Mouse (Mus musculus) CD4-positive naive resting alpha-beta T cell, adult 57 days (primary cell): ENCODE data around the gene Fastk. TPM values are rescaled to one million over a fixed set of nuclear protein-coding genes. Genes with fewer than 3 reads are reported as not detected.

ENCODE experiments used
- total RNA-seq: library from RNA; stranded (reverse); gene quantifications from one replicate; pipeline ENCODE4 v1.2.4, GENCODE M21; 2023

Fastk gene
- 109 TPM for total RNA-seq

GRCm38 (mm10) chr5:24444746-24445427 is at the start of gene Fastk:
TSS of gene Fastk (minus strand) at chr5:24445287.

GRCm38 (mm10) chr5:24452030-24452690 is 7.1 kb upstream of the Fastk start, which contains the start of gene Agap3:
TSS of gene Agap3 (plus strand) at chr5:24452177.

GRCm38 (mm10) chr5:24447624-24448298 is 2.7 kb upstream of the Fastk start, which contains the start of gene Tmub1:
TSS of gene Tmub1 (minus strand) at chr5:24447854.

DNA sequence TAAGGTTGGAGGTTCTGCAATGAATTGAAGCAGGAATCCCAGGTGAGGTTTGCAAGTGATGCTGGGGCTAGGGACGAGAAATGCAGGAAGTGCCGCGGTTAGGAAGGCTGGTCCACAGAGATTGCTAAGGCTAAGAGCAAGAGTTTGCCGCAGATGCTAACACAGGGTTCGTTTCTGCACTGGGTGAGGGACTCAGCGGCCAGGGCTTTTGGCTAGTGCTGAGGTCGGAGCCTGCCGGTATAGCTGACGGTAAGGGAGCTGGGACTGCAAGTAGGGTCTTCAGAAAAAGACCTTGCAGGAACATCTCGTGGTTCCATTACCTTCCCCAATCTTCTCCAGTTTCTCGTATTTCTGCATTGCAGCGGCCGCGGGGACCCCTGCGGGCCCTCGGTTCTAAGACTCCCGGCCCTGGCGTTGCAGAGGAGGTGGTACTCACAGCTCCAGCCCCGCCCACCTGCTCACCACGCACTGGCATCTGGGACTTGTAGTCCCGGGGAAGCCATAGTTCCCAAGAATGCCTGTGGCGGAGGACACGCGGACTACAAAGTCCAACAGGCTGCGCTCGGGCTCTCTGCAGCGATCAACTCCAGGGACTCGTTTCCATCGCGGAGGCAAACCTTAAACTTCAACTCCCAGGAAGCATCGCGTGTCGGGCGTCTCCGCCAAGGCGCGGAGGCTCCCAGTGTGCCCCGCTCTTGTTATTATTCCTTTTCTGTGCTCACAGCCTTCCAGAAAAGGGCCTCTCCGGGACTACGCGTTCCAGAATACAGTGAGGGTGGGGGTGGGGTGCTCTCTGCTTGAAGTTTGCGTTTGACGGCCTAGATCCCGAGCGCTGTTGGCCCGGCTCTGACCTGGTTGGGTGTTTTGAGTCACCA is 21.7 kb downstream of the Fastk start, which contains the start of the genes Cdk5 and Slc4a2:
Gene Cdk5, minus strand, starts transcription at position 402 of the 875 bp plus-strand sequence.
Gene Slc4a2, plus strand, starts transcription at position 709 of the 875 bp plus-strand sequence.

GRCm38 (mm10) chr5:24413042-24413693 is 31.9 kb downstream of the Fastk start, which contains the start of gene Asic3:
TSS of gene Asic3 (plus strand) at chr5:24413392.

DNA sequence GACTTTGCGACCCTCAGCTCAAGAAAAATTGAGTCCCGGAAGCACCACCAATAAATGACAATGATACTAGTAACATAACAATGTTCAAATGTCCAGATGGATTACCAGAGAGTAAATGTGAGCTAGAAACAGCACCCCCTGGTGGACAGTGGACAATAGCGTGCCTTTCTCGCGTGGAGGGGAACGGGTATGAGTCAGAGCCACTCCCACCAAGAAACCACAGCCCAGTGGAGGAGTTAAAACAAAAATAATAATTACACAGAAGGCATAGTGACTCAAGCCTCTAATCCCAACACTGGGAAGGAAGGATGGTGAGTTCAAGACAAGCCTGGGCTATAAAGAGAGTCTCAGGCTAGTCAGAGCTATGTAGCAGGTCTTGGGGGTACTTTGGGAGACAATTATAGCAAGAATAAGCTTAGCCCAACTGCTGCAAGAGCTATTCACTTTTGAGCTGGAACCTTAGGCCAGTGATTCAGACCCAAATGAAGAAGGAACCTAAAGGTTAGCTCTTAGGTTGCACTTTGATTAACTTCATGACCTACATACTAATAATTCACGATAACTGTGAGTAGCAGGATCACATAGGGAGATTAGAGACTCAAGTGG is 51.6 kb downstream of the Fastk start, which contains the start of gene Abcb8:
Gene Abcb8, plus strand, starts transcription at position 272 of the 606 bp plus-strand sequence.

DNA sequence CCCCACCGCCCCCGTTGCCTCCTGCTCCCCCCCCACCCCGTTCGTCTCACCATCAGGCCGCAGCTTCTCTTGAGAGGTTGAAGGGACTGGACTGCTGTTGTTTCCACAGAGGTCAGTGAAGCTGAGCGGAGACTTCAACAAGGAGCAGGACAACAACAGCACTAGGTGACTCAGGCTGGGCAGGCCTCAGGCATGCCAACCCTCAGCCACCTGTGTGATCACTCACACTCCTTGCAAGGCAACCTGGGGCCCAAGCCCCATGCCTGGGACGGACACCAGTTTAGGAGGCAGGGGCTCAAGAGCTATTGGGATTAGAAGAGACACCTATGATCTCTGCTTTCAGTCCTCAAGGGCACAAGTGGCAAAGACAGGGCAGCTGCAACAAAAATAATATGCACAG is 53.2 kb downstream of the Fastk start, which contains the start of gene Atg9b:
Gene Atg9b, minus strand, starts transcription at position 280 of the 400 bp plus-strand sequence.

Other genes with a start within 250 kb of the Fastk start
- 6.1 TPM for gene Kcnh2, start 93.7 kb downstream of the Fastk start, total RNA-seq
- gene Nos3, start 80.5 kb downstream of the Fastk start, total RNA-seq: 0.15 TPM
- gene Atg9b, start 53.1 kb downstream of the Fastk start, total RNA-seq: not detected
- gene Abcb8, start 51.6 kb downstream of the Fastk start, total RNA-seq: 15.5 TPM
- gene Asic3, start 31.9 kb downstream of the Fastk start, total RNA-seq: not detected
- gene Cdk5, start 21.8 kb downstream of the Fastk start, total RNA-seq: 29.0 TPM
- gene Slc4a2, start 21.4 kb downstream of the Fastk start, total RNA-seq: 62.8 TPM
- gene Tmub1, start 2.6 kb upstream of the Fastk start, total RNA-seq: 32.6 TPM
- gene Agap3, start 6.9 kb upstream of the Fastk start, total RNA-seq: 90.2 TPM
- gene Gbx1, start 81.9 kb upstream of the Fastk start, total RNA-seq: not detected
- gene Asb10, start 95.7 kb upstream of the Fastk start, total RNA-seq: not detected
- not detected for gene 4931409K22Rik, start 111.5 kb upstream of the Fastk start, total RNA-seq
- gene Abcf2, start 132.2 kb upstream of the Fastk start, total RNA-seq: 51.1 TPM
- 34.1 TPM for gene Chpf2, start 141.5 kb upstream of the Fastk start, total RNA-seq
- gene Smarcd3, start 179.1 kb upstream of the Fastk start, total RNA-seq: 0.56 TPM
- gene Nub1, start 240.2 kb upstream of the Fastk start, total RNA-seq: 91.8 TPM